Mouse (Mus musculus) T-cell, adult 66 days (primary cell): Measurements from ENCODE around the gene Hacd4. TPM values are rescaled to one million over a fixed set of nuclear protein-coding genes. Genes with fewer than 3 reads are reported as not detected.

Experiments
- total RNA-seq, 2 experiments: library from RNA; stranded (reverse); gene quantifications; 3 replicates in 1 of 2; 4 replicates in 1 of 2; pipeline ENCODE4 v1.2.4; 2023

Gene Hacd4
- under 1 TPM; 0.17 to 0.44 TPM for total RNA-seq

GRCm38 (mm10) chr4:88438326-88438989 is at the start of gene Hacd4:
Gene Hacd4 (minus strand): TSS chr4:88438928.

Other genes starting within 250 kb of the Hacd4 start
- not detected for gene Ifnb1, start 83.8 kb upstream of the Hacd4 start, total RNA-seq
- gene Ifna15, start 119.3 kb upstream of the Hacd4 start, total RNA-seq, result not detected
- gene Ifna14, start 132.9 kb upstream of the Hacd4 start, total RNA-seq, result not detected
- gene Ifna9, start 153.5 kb upstream of the Hacd4 start, total RNA-seq, result not detected
- not detected for gene Ifna12, start 164.4 kb upstream of the Hacd4 start, total RNA-seq
- gene C87499, start 195.5 kb upstream of the Hacd4 start, total RNA-seq, result not detected
- gene Ifna13, start 205.5 kb upstream of the Hacd4 start, total RNA-seq, result not detected
- gene Ifna16, start 238.0 kb upstream of the Hacd4 start, total RNA-seq, result not detected
- not detected for gene Ifna2, start 245.0 kb upstream of the Hacd4 start, total RNA-seq